Mouse (Mus musculus): ENCODE measurements around the gene Gpx8.

DNA sequence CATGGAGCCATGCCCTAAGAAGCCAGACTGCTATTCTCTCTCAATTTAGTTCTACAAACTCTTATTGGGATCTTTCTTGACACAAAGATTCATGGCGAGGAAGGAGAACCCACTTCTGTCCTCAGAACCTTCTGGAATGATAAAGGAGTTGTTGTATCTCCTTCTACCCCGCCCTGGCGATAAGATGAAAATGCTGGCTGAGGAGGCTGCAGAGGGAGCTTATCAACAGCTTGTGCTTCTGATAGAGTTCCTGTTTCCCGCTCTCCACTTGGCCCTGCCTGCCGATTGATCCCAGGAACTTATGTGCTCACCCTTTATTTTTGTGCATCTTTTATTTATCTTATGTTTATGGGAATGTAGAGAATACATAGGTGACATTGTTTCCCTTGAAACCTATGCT, 38.5 kb upstream of the Gpx8 start:
- TF ChIP-seq ZC3H11A (IDR thresholded peaks at IDR 0.05; ENCODE audit: borderline replicate concordance, low read depth, low read length) (no peak), HCFC1 (IDR thresholded peaks at IDR 0.05; ENCODE audit: borderline replicate concordance, insufficient read depth, low read length) (no peak)

Measured in ES-E14 (cell line).